Mouse (Mus musculus) midbrain, embryonic 14.5 days (tissue): ENCODE measurements around the gene Mybbp1a. TPM values are rescaled to one million over a fixed set of nuclear protein-coding genes. Genes with fewer than 3 reads are reported as not detected.

Experiments used
- ATAC-seq: fragments of 200-750 bp; cut with Nextera tagmentation; 2 replicates; pipeline ENCODE4 v1.8.0; 2017; ENCODE audit warnings: moderate number of reproducible peaks, moderate library complexity; ENCODE audit not compliant: low FRiP score, low TSS enrichment
- DNase-seq: peaks from one replicate; pipeline ENCODE4 v3.0.0-alpha.2; 2015
- H3K27ac ChIP-seq: fragments of 300-500 bp; sonication (generic); replicated peaks from 2 replicates; pipeline ENCODE4 v1.5.1; 2014; ENCODE audit warnings: mild to moderate bottlenecking, low read depth, low read length, moderate library complexity
- H3K27me3 ChIP-seq: fragments of 300-500 bp; sonication (generic); 2 replicates; pipeline ENCODE4 v1.6.1; 2014; ENCODE audit warnings: low read length, control low read depth, mixed read lengths; ENCODE audit not compliant: control insufficient read depth, insufficient read depth
- H3K36me3 ChIP-seq: fragments of 300-500 bp; sonication (generic); 2 replicates; pipeline ENCODE4 v1.6.1; 2014; ENCODE audit warnings: low read length, control low read depth; ENCODE audit not compliant: control insufficient read depth, insufficient read depth
- H3K4me1 ChIP-seq: fragments of 300-500 bp; sonication (generic); 2 replicates; pipeline ENCODE4 v1.6.1; 2014; ENCODE audit warnings: mild to moderate bottlenecking, antibody characterized with exemption, low read length, control low read depth; ENCODE audit not compliant: control insufficient read depth, insufficient read depth
- H3K4me2 ChIP-seq: fragments of 300-500 bp; sonication (generic); 2 replicates; pipeline ENCODE4 v1.6.1; 2014; ENCODE audit warnings: mild to moderate bottlenecking, low read length, moderate library complexity
- H3K4me3 ChIP-seq: fragments of 300-500 bp; sonication (generic); replicated peaks from 2 replicates; pipeline ENCODE4 v1.5.1; 2014; ENCODE audit warnings: low read depth, low read length
- H3K9ac ChIP-seq: fragments of 300-500 bp; sonication (generic); replicated peaks from 2 replicates; pipeline ENCODE4 v1.6.1; 2014; ENCODE audit warnings: mild to moderate bottlenecking, low read length, moderate library complexity
- H3K9me3 ChIP-seq: fragments of 300-500 bp; sonication (generic); 2 replicates; pipeline ENCODE4 v1.6.1; 2016; ENCODE audit warnings: low read length, control low read depth, mixed read lengths; ENCODE audit not compliant: control insufficient read depth
- WGBS: fragments of 180-500 bp; shearing (Covaris S2); extraction: QIAGEN DNeasy Blood & Tissue Kit; methylation state at CpG from one replicate; pipeline ENCODE4 v1.1.7; 2014; 5-methylcytosine and 5-hydroxymethylcytosine counted together
- polyA plus RNA-seq: library from polyadenylated mRNA; unstranded; fragments of >200 nt; fragmentation: Nextera tagmentation; extraction: Ambion mirVana; gene quantifications from 2 replicates; pipeline ENCODE4 v1.2.1, GENCODE M21; 2014

Mybbp1a gene
- polyA plus RNA-seq, 1 experiment from 2014 or later: 66.0 TPM

DNA sequence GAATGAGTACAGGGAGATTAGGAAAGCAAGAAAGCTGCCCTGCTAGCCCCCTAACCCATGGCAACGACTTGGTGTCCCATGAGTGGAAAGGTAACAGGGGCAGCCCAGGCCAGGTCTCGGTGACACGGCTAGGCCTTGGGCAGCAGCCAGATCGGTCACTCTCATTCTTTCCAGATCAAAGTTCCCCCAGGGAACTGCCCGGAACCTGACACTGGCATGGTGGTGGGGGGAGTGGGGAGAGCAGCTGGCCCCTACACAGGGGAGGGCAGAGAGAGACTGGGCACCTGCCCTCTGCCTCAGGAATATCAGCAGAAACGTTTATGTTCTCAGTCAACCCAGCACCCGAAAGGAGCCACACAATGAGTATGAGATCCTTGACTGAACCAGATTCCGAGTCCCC is 22.9 kb upstream of the Mybbp1a start:
- H3K36me3 ChIP-seq: no peaks in the 10 kb centered on the region
- H3K4me3 ChIP-seq: no peak overlapping the region
- no peaks in the 10 kb centered on the region for H3K4me1 ChIP-seq
- DNase-seq (no peak), ATAC-seq (no peak)
- no peak overlapping the region for H3K4me2 ChIP-seq
- WGBS: 40% methylated on average over 8 of the region's 8 CpGs
- no peak overlapping the region for H3K27ac ChIP-seq
- peaks cover 3% of the 10 kb centered on the region; the same call in 1 of the 2 replicates for H3K27me3 ChIP-seq
- H3K9ac ChIP-seq: no peak overlapping the region
- H3K9me3 ChIP-seq: no peaks in the 10 kb centered on the region

GRCm38 (mm10) chr11:72419006-72419405 is 22.1 kb upstream of the Mybbp1a start:
- no peaks in the 10 kb centered on the region for H3K36me3 ChIP-seq
- H3K9ac ChIP-seq: no peak overlapping the region
- H3K4me1 ChIP-seq: no peaks in the 10 kb centered on the region
- no peak overlapping the region for H3K27ac ChIP-seq
- H3K9me3 ChIP-seq: no peaks in the 10 kb centered on the region
- WGBS: 87% methylated on average over 6 of the region's 6 CpGs
- H3K27me3 ChIP-seq: peaks cover 1% of the 10 kb centered on the region; the same call in 1 of the 2 replicates
- ATAC-seq (no peak), DNase-seq (no peak)
- no peak overlapping the region for H3K4me2 ChIP-seq
- no peak overlapping the region for H3K4me3 ChIP-seq

DNA sequence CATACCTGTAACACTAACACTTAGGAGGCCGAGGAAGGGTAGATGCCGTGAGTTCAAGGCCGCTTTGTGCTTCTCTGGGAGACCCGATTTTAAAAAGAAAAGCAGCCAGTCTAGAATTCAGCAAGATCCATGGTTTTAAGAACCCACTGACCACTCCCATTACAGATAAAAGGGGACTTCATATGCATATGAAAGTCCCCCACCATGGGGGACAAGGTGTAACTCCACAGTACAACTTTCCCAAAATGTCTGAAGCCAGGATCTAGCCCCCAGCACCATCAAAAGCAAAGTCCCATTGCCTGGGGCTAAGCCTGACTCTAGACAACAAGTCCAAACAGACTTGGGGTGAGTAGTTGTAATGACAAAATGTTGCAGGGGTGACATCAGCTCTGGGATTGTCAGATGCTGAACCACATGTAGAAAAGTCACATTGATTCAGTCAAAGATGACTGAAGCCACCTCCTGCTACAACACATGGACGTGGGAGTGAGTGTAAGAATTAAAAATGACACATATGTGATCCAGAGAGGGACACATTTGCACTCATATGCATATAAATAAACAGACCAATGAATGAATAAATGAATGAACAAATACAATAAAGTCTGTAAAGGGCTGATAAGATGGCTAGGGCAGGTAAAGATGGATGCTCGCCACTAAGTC is 20.6 kb upstream of the Mybbp1a start:
- no peak for ATAC-seq
- H3K4me1 ChIP-seq: no peaks in the 10 kb centered on the region
- no peak overlapping the region for H3K9ac ChIP-seq
- no peak overlapping the region for H3K4me2 ChIP-seq
- no peaks in the 10 kb centered on the region for H3K9me3 ChIP-seq
- 82% methylated on average over 6 of the region's 6 CpGs for WGBS
- H3K27me3 ChIP-seq: no peaks in the 10 kb centered on the region
- H3K36me3 ChIP-seq: no peaks in the 10 kb centered on the region
- H3K4me3 ChIP-seq: no peak overlapping the region
- no peak overlapping the region for H3K27ac ChIP-seq
- DNase-seq: no peak

GRCm38 (mm10) chr11:72421518-72422278 is 19.5 kb upstream of the Mybbp1a start:
- no peak for ATAC-seq
- Histone ChIP-seq H3K4me2 (no peak overlapping the region), H3K9me3 (no peaks in the 10 kb centered on the region), H3K27ac (no peak overlapping the region), H3K9ac (no peak overlapping the region), H3K4me3 (no peak overlapping the region), H3K4me1 (no peaks in the 10 kb centered on the region), H3K36me3 (no peaks in the 10 kb centered on the region), H3K27me3 (no peaks in the 10 kb centered on the region)
- DNase-seq: no peak
- WGBS: 91% methylated on average over 11 of the region's 11 CpGs

DNA sequence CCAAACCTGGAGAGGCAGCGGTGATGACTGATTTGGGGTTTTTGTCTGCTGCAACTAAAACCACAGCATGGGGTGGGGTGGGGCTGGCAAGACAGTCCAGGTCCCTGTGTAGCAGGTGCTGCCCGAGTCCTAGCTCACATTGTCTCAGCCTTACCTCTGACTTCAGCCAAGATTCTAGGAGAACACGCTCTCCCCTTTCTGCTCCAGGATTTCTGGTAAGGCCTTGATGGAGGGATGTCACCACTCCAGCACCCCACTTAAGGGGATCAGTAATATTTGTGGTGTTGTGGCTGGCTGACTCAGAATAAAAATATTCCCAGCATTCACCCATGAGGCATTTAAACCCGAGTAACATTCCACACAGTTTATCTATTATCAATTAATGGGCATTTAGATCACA is 17.5 kb upstream of the Mybbp1a start:
- no peak for ATAC-seq
- Histone ChIP-seq H3K4me1 (no peaks in the 10 kb centered on the region), H3K9ac (no peak overlapping the region), H3K27ac (no peak overlapping the region), H3K4me3 (no peak overlapping the region), H3K9me3 (no peaks in the 10 kb centered on the region), H3K27me3 (no peaks in the 10 kb centered on the region), H3K4me2 (no peak overlapping the region), H3K36me3 (no peaks in the 10 kb centered on the region)
- DNase-seq: no peak
- 87% methylated on average over 4 of the region's 4 CpGs for WGBS

GRCm38 (mm10) chr11:72425201-72425600 is 16.0 kb upstream of the Mybbp1a start:
- DNase-seq: no peak
- Histone ChIP-seq H3K9me3 (no peaks in the 10 kb centered on the region), H3K4me3 (no peak overlapping the region), H3K36me3 (no peaks in the 10 kb centered on the region), H3K27me3 (no peaks in the 10 kb centered on the region), H3K9ac (no peak overlapping the region), H3K4me2 (no peak overlapping the region), H3K27ac (no peak overlapping the region), H3K4me1 (no peaks in the 10 kb centered on the region)
- ATAC-seq: no peak

DNA sequence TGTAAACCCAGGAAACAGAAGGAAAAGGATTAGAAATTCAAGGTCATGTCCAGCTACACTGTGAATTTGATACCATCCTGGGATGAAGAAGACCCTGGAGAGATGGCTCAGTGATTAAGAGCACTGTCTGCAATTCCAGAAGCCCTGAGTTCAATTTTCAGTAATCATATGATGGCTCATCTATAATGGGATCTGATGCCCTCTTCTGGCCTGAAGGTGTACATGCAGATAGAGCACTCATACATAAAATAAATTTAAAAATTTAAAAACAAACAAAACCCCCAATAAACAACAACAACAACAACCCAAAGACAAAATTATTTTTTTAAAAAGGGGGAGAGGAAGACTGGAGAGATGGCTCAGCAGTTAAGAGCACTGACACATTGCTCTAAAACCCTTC is 14.3 kb upstream of the Mybbp1a start:
- Histone ChIP-seq H3K4me2 (no peak overlapping the region), H3K27me3 (no peaks in the 10 kb centered on the region), H3K36me3 (no peaks in the 10 kb centered on the region), H3K9ac (no peak overlapping the region), H3K4me1 (no peaks in the 10 kb centered on the region), H3K9me3 (no peaks in the 10 kb centered on the region), H3K27ac (no peak overlapping the region), H3K4me3 (no peak overlapping the region)
- ATAC-seq (no peak), DNase-seq (no peak)

- Histone ChIP-seq H3K27me3 (no peaks in the 10 kb centered on the region), H3K4me3 (no peak overlapping the region), H3K36me3 (no peaks in the 10 kb centered on the region), H3K4me2 (no peak overlapping the region), H3K4me1 (no peaks in the 10 kb centered on the region), H3K27ac (no peak overlapping the region), H3K9ac (no peak overlapping the region), H3K9me3 (no peaks in the 10 kb centered on the region)
- peak; percentile 77 for DNase-seq
- 2% methylated on average over 5 of the region's 5 CpGs for WGBS
- no peak for ATAC-seq
Measured at GRCm38 (mm10) chr11:72428694-72429093, 12.5 kb upstream of the Mybbp1a start.

DNA sequence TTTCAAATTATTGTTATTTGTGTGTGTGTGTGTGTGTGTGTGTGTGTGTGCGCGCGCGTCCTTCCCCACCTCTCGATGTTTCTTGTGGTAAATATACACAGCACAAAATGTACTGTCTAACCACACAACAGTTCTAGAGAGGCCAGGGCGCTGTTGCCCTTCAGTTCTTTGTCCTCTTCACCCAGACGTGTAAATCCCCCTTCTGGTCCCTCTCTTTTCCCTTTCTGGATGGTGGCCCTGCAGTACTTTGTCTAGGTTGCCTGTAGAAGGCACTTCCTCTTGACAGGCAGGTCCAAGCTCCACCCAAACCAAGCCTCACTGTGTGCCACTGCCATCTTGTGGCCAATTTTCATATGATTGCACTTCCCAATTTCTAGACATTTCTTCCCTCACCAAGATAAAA is 11.9 kb upstream of the Mybbp1a start:
- Histone ChIP-seq H3K9me3 (no peaks in the 10 kb centered on the region), H3K36me3 (no peaks in the 10 kb centered on the region), H3K4me1 (no peaks in the 10 kb centered on the region), H3K27me3 (no peaks in the 10 kb centered on the region), H3K4me2 (no peak overlapping the region), H3K9ac (no peak overlapping the region), H3K27ac (no peak overlapping the region), H3K4me3 (no peak overlapping the region)
- ATAC-seq (no peak), DNase-seq (peak; percentile 83)
- WGBS: 38% methylated on average over 7 of the region's 7 CpGs
